Mouse (Mus musculus) ovary, adult 18-20 months (tissue): Measurements from ENCODE around the gene Gli1.
A peak's percentile ranks its signal among the peaks of the same experiment; 100 is the strongest.

Source experiments
- DNase-seq: peaks from one replicate; pipeline ENCODE4 v3.0.0; 2022; ENCODE audit warnings: low spot score, mixed read lengths

Gene Gli1

DNA sequence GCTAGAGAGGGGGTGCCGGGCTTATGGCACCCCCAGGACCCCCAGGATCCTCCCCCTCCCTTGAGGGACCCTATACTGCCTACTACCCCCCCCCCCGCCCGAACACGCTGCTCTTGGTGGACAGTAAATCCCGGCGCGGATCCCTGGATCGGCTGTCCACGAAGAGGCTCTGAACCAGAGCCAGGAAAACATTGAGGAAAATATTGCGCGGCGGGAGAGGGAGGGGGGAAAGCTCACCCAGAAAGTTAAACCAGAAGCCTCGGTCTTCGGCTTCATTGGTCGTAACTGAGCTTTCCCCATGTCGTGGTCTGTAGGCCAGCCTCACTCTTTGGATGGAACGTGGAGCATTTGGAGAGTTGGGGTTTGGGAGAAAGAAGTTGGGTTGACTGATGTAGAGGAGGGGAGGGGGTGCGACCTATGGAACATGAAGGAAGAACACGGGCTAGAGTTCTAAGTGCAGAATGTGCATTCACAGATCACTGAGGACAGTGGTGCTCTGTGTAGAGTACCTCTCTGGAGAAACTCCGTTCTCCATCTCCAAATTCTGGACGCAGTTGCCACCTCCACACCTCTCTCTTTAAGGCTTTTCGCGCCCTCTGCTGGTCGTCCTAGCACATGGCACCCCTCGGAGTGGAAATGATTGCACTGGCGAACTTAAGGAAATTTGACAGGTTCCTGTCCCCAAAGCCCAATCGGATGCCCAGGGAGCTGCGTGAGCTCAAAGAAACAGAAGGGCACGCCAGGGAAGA lies at the start of gene Gli1:
Gene Gli1 (minus strand): TSS at position 84 of the 749 bp plus-strand sequence.
- DNase-seq, result peak; percentile 67

DNA sequence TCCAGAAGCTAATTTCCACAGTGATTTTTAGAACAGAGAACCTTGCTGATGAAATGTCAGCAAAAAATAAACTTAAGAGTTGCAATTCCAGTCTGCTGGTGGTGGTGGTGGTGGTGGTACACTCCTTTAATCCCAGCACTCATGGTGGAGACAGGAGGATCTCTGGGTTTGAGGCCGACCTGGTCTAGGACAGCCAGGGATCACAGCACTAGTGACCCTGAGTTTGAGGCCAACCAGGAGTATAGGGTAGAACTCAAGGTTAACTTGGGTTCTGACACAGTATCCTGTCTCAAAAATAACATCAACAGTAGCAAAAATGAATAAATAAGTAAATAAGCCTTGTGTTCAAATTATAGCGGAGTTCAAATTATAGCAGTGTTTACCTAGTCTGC lies 40.0 kb upstream of the Gli1 start:
- no peak for DNase-seq

DNA sequence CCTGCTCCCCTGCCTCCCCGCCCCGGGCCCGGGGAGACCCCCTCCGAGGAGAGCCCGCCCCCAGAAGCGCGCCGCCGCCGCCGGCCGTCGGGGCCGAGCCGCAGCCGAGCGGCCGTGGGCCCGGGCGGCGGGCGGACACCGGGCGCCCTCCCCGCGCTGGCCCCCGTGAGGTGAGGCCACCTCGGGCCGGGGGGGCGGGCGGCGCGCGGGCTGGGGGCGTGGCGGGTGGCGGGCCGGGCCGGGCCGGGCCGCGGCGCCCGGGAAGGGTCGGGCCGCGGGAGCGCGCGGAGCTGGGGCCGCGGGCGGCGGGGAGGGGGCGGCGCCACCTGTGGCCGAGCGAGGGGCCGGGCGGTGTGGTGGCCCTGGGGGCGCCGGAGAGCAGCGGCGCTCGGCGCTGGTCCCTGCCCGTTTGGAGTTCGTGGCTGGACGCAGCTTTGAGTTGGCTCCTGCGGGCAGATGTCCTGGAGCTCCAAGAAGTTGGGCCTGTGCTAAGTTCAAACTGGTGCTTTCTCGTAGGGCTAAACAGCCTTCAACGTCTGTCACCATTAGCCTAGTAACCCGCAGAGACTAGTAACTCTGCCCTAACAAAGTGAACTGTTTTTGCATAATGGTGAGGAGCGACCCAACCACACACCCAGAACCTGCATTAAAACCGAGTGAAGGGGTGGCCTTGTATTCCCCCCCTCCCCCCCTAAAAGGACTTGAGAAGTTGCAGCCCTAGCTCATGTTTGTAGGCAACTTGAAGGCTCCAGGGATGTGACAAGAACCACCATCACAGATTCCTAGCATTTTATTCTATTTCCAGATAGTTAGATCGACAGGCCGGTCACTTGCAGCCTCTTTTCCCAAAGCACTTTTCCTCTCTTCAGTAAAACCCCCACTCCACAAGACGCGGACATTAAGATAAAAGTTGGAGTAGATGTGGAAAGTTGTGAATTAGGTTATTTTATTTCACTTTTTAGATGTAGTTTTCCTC lies 39.3 kb upstream of the Gli1 start:
- DNase-seq, result peak; percentile 53

DNA sequence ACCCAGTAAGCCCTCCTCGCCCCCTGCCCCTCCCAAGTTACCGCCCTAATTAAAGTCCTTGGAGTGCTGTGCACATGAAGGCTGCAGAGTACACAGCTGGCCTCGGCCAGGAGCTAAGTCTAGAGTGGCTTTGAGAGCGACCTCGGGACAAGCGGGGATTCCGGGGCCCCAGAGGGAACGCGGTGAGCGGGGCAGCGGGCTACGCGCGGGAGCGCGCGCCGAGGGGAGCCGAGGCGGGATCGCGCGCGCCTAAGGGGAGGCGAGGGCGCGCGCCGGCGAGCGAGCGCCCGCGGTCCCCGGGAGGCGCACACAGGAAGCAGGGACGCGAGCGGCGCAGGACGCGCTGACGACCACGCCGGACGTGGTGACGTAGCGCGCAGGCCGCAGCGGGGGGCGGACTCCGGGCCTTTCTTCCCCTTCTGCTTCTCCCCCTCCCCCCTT lies 38.5 kb upstream of the Gli1 start, which contains the start of gene R3hdm2:
Gene R3hdm2 (plus strand): TSS at position 77 of the 441 bp plus-strand sequence.
- peak; percentile 88 for DNase-seq

DNA sequence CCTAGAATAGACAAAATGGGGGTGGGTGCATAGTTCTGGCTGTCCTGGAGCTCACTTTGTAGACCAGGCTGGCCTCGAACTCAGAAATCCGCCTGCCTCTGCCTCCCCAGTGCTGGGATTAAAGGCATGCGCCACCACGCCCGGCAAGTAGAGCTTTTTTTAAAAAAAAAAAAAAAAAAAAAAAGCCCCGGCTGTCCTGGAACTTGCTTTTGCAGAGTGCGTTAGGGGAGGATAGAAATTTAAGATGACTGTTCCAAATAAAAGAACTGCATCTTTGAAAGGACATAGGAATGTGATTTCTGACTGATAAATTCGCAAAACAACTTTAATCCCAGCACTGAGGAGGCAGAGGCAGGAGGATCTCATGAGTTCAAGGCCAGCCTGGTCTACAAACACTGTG lies 37.9 kb upstream of the Gli1 start:
- no peak for DNase-seq

DNA sequence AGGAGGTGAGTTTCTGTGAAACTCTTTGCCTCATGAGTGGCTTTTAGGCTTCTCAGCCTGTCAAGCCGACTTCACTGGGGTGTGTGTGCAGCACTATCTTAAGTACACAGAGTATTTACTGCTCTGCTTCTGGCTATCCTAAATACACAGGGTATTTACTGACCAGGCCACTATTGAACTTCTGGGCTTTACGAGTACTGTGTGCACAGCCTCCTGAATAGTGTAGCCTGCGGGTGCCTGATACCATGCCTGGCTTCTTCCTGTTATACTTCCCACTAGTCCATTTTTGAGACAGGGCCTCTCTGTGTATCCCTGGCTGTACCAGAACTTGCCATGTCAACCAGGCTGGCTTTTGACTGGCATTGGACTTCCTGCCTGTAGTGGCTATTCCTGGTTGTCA lies 35.9 kb upstream of the Gli1 start:
- no peak for DNase-seq

DNA sequence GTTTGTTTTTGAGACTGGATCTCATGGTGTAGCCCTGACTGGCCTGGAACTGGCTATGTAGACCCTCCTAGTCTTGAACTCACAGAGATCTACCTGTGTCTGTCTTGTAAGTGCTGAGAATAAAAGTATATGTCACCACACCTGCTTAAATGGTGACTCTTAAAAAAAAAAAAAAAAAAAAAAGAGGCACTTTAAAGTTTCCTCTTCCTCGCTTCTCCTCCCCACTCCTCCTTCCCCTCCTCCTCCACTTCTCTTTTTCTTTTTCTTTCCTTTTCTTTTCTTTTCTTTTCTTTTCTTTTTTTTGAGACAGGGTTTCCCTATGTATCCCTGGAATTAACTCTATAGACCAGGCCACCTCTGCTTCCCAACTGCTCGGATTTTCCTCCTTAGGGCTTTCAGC lies 29.2 kb upstream of the Gli1 start:
- DNase-seq, result no peak

DNA sequence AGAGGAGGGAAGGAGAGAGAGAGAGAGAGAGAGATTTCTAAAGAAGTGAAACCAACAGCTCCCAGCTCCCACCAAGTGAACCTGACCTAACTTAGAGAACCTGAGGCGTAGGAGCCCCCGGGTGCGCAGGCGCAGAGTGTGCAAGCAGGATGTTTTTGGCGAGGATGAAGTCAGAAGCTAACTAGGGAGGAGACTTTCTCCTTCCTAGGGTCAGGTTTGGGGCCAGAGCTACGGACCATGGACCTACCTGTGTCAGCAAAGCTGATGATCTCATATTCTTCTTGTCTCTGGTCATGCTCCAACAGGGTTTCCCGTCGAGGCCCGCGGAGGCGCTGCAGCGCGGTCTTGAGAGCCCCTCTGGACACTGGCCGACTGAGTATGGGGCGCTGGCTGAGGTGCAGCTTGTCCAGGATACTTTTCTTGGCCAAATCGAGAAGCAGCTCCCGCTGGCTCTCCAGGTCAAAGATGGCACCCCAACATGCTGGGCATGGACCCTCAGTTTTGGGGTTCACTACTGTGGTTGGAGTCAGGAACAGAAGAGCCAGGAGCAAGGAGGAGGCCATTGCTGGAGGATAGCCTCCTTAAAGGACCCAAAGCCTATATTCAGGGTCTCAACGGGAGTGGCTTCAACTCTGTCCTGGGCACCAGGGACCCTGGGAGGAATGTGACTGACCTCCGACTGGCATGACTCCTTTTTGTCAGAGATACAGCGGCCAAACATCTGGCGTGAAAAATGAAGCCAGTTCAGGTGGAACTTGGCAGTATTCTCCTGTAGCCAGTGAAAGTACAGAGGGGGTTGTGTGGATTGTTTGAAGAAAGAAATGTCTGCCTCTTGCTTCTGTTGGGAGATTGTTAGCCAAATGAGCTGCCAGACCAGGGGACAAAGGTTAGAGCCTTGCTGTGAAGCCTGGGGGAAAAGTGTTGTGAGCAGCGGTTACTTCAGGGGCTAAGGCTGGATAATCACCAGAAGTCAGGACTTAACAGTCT lies 28.4 kb upstream of the Gli1 start, which contains the start of gene Inhbc:
Gene Inhbc (minus strand): TSS at position 598 of the 987 bp plus-strand sequence.
- DNase-seq, result no peak

DNA sequence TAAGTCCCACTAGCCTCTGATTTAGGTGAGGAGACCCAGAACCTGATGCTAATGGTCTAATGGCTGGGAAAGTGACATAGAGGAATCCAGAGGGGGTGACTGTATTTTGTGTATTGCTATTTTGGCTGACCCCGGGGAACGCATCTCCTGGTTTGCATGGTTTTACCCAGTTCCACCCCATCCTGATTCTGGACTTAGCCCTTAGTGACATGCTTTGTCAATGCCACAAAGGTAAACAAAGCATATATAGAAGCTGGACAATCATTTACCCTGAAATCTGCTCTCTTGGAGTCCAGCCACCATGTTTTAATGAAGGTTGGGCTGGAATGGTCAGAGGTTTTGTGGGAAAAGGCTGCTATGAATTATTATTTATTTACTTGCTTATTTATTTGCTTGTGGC lies 26.5 kb upstream of the Gli1 start:
- no peak for DNase-seq

DNA sequence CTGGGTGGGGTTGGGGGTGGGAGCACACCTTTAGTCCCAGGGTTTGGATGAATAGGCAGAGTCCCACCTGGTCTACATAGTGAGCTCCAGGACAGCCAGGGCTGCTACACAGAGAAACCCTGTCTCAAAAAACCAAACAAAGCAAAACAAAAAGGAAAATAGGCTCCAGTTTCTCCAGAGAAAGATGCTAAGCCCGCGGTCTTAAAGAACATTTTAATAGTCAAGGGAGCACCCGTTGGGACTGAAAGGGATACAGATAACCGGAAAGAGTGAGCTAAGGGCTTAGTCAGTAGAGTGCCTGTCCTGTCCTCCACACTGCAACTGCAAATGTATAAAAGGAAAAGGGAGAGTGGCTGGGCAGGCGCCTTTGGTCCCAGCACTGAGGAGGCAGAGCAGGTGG lies 25.3 kb upstream of the Gli1 start:
- no peak for DNase-seq

DNA sequence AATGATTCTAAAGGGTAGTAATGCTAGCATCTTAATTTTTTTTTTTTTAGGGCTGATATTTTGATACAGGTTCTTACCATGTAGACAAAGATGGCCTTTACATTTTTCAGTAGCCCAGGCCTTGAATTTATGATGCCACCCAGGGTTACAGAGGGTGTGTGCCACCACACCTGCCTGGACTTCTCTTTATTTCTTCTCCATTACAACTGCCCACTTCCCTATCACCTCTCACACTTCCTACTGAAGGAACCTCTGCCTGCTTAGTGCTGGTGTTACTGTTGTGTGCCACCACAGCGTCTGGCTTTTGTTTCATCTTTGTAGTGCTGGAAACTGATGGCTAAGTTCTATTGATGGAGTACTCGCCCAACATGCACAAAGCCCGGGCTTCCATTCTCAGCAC lies 18.9 kb upstream of the Gli1 start:
- DNase-seq, result no peak

DNA sequence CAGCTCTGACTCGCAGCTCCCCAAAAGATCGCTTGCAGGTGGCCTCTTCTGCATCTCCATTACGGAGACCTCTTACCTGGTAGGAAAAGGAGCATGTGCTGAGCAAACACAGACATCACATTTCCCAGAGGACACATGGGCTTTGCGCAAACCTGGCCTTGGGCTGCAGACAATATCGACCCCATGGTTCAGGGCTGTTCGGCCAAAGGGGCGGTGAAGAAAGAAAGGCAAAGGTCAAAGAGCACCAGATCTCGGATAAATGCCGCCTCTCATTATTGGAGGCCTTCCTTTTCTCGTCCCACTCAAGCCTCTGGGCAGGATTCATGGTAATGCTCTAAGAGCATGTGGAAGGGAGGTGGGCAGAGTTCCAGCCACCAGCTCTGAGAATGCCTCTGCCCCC lies 13.6 kb upstream of the Gli1 start:
- no peak for DNase-seq

DNA sequence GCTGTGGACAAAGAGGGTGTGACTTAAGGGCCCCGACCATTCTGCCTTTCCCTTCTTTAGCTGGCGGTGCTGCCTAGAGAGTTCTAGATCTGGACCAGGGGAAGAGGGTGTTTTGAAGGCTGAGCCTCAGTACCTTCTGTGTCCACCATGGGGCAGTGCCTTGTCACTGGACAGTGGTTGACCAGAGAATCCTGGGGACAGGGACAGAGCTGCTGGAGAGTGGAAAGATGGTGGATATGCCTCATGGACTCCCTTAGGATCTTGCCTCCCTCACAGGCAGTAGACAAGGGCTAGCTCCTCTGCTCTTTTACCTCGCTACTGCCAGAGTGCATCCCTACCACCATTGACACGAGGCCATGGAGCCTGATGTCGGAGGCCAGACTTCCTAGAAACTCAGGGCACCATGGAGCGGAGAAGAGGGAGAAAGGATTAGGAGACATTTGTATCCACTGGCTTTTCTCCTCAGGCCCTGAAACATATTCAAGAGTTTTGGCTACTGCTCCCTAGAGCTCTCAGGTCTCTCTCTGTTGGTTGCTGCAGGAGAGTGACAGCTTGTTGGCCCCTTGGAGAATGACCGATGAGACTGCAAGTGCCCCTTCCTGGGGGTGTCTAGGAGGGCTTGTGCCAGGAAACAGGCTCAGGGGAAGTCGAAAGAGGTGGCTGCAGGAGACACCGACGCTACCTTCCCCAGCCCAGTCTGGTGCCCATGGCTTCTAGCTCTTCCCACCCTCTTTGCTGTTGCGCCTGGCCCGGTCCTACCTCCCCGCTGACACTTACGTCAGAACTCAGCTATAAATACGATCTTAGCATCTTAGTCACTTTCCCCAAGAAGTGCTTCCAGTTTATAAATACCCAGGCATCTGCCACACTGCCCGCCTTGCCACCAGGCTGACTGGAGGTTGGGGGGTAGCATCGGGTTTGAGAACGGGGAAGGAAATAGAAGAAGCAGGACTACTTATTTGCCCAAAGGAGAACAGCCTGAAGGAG lies 12.4 kb upstream of the Gli1 start, which contains the start of gene Inhbe:
Gene Inhbe (minus strand): TSS at position 503 of the 987 bp plus-strand sequence.
- DNase-seq, result no peak

DNA sequence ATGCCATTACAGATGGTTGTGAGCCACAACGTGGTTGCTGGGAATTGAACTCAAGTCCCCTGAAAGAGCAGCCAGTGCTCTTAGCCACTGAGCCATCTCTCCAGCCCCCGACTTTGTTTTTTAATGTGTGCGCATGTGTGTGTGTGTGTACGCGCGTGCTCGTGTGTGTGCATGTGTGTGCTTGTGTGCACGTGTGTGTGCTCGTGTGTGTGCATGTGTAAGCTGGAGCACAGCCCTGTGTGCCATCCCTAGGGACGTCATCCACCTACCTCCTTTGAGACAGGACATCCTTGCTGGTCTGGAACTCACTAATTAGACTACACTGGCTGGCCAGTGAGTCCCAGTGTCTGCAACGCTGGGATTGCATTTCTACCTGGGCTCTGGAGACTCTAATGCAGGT lies 11.0 kb upstream of the Gli1 start:
- no peak for DNase-seq

DNA sequence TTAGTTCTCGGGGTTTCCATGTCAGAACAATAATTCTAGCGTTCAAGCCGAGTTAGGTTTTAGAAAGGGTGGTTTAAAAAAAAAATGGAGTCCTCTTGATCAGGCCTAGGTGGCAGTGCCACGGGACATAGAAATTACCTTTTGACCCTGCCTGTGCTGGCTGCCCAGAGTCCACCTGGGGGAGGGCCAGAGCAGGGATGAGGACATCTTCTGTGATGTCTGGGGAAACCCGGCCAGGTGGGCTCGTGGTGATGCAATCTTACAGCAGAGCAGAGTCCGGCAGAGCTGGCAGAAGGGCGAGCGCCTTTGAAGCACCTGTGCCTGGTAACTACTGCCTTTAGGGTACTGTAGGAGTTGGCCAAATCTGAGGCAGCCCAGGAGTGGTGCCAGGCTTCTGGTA lies 10.4 kb upstream of the Gli1 start:
- no peak for DNase-seq

DNA sequence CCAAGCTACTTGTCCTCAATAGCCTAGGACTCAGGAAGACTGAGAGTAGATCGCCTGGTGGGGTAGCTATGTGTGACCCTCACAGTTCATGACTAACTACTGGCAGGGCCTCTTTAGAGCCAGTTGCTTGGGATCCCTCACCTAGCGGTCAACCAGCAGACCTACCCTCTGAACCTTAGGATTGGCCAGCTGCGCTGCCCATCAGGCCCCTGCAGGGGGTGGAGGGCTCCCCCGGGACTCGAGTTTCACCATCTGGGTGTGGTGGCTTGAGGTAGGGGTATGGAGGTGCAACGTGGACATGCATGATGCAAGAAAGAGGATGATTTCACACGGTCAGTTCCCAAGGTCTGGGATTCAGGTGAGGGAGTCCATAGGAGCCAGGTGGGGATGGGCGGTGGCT lies 9.9 kb upstream of the Gli1 start:
- DNase-seq, result no peak

DNA sequence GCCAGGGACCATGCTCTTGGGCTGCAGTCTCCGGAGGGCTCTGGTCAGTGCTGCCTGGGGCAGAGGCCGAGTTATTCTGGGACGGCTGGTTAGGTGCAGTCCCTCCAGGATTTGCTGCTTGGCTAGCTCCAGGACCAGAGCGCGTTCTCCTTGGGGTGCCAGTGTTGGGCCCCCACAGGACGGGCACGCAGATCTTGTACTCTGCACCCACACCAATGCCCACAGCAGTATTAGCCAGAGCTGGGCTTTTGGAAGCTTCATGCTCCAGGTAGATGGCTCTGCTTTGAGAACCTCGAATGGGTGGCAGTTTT lies 9.5 kb upstream of the Gli1 start:
- DNase-seq, result no peak

DNA sequence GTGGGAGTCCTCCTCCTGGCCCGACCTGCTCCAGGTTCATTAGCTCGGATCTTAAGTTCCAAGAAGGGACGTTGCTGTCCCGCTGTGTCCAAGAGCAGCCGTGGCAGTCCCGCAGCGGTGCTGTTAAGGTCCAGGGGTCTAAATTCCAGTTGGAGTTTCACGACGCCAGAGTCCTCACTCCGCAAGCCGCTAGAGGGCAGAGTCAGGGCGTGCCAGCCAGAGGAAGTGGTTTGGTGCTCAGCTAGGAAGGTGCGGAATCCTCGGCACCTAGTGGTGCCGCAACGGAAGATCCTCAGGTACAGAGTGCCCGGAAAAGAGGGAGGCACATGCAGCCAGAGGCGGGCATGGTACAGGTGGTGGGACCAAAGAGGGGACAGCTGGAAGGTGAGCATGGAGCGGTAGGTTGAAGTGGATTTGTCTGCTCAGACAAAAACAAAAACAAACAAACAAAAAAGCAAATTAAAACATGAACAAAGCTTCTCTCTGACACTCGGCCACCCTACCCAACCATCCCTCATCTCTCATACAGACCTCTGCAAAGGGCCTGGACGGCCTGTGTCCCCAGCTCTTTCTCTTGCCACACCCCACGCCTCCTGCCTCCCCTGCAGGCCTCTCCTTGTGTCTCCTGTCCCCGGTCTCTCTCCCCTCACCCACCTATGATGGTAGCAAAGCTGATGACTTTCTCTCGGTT lies 9.0 kb upstream of the Gli1 start:
- peak; percentile 36 for DNase-seq

DNA sequence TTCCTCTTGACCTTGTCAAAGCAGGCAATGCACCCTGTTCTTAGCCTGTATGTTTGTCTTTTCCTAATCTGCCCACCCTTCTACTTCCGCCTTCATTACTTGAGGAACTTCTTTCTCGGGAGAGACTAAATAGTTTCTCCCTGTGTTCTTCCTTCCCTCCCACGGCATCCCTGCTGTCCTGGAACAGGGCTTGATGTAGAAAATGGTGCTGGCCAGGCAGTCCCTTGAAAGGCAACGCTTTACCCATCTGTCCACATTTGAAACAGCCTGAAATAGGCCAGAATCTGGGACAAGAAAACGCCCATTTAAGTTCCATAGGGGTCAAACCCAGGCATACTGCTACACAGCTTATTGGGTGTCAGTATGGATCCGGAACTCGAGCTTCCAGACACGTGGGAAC lies 8.0 kb upstream of the Gli1 start:
- DNase-seq, result no peak

DNA sequence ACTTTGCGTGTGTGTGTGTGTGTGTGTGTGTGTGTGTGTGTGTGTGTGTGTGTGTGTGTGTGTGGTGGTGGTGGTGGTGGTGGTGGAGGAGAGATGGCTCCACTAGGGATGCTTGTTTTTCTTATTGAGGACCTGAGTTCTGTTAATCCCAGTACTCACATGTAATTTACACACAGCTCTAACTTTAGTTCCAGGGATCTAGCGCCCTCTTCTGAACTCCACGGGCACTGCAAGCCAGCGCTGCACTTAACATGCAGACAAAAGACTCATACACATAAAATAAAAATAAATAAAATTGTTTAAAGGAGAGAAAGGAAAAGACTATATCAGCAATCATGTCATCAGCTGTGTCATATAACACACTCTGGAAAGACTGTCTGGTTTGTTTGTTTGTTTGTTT lies 7.2 kb upstream of the Gli1 start:
- DNase-seq, result no peak
